12 mouse cellular contexts compared by ENCODE assay signal in the genomic region with DNA sequence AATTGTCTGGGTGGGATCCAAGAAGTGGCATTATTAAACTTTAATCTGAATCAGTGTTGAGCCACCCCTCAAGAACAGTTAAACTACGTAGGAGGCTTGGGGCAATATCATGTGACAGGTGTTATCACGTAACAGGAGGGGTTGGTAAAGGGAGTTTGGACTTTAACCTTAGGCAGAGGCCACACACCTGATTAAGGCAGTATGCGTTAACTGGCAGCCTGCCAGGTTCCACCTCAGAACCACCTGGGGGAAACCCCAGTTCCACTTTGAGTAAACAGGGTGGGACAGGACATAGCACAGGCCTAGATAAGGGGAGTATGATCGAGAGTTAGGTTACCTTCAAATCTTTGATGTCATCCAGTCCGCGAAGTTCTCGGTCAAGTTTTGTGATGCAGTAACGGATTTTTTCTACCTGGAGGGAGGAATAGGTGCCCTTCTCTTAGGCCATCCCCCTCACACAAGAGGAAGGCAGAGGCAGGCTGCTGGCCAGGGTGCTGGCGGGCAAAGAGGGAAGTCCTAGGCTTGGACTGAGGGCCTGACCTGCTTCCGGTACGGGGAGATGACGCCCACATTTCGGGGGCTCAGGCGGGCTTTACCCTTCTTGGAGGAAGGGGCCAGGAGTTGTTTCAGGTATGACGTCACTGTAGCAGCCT. TPM values are rescaled to one million over a fixed set of nuclear protein-coding genes. Genes with fewer than 3 reads are reported as not detected.
DNase-seq lines count a peak whose midpoint lies in the region; ATAC-seq and TF ChIP-seq lines count a peak whose summit lies in the region.
"Had no signal": no experiment of that assay in that cellular context is flagged by ENCODE, and none has a peak within 500 bp of the region (broad histone marks: within the 10 kb centered on the region; RNA-seq: fewer than 3 reads in every experiment).

No protein-coding gene starts in this region.

- TF ChIP-seq EP300 in lung, postnatal 0 days (IDR thresholded peaks at IDR 0.05) = no peak

- 83% methylated on average over 15 of the region's 15 CpGs for WGBS in embryonic facial prominence, embryonic 12.5 days
- 89% methylated on average over 15 of the region's 15 CpGs for WGBS in embryonic facial prominence, embryonic 10.5 days
- WGBS in lung, postnatal 0 days = 64% methylated on average over 15 of the region's 15 CpGs

- 0 out of 2 replicates have a peak overlapping the region, but pooled peaks have one; percentile 2 for H3K27ac ChIP-seq in embryonic facial prominence, embryonic 12.5 days
- H3K27ac ChIP-seq in embryonic facial prominence, embryonic 10.5 days (replicated peaks) = no peak overlapping the region
- peak overlapping the region; percentile 6; the same call in 1 of the 2 replicates for H3K27ac ChIP-seq in lung, postnatal 0 days (ENCODE audit: low read length)
- H3K27ac ChIP-seq: layer of hippocampus, adult 2 months had no signal

- no peak for TF ChIP-seq CTCF in lung, postnatal 0 days (IDR thresholded peaks at IDR 0.05)

- H3K36me3 ChIP-seq in embryonic facial prominence, embryonic 12.5 days = peaks cover 76% of the 10 kb centered on the region
- H3K36me3 ChIP-seq in embryonic facial prominence, embryonic 10.5 days (replicated peaks) = peaks cover 92% of the 10 kb centered on the region
- H3K36me3 ChIP-seq in lung, postnatal 0 days (ENCODE audit: insufficient read depth, low read length) = peaks cover 27% of the 10 kb centered on the region; the same call in 1 of the 2 replicates

- H3K27me3 ChIP-seq in embryonic facial prominence, embryonic 12.5 days = no peaks in the 10 kb centered on the region
- no peaks in the 10 kb centered on the region for H3K27me3 ChIP-seq in embryonic facial prominence, embryonic 10.5 days (replicated peaks; ENCODE audit: low read depth, poor library complexity, severe bottlenecking)
- H3K27me3 ChIP-seq in lung, postnatal 0 days (replicated peaks; ENCODE audit: insufficient read depth, low read length) = no peaks in the 10 kb centered on the region

- no peak overlapping the region for H3K4me3 ChIP-seq in embryonic facial prominence, embryonic 12.5 days
- no peak overlapping the region for H3K4me3 ChIP-seq in embryonic facial prominence, embryonic 10.5 days
- no peak overlapping the region for H3K4me3 ChIP-seq in lung, postnatal 0 days (ENCODE audit: low read depth, low read length)
- H3K4me3 ChIP-seq: erythroblast, embryonic 14.5 days; layer of hippocampus, adult 2 months had no signal

- intact Hi-C loops in left cerebral cortex, postnatal 14 days (cut with DNase I) = no loop called here

- no peak for DNase-seq in embryonic facial prominence, embryonic 10.5 days (ENCODE audit: low spot score)
- DNase-seq in T-cell, adult 2 months (ENCODE audit: low spot score) = peak; percentile 58
- DNase-seq in kidney, postnatal 14 days = peak; percentile 74
- peak; percentile 43 for DNase-seq in lung, postnatal 0 days (ENCODE audit: low spot score)
- DNase-seq in left cerebral cortex, postnatal 14 days (ENCODE audit: low spot score in 2 of 2) = no peak
- DNase-seq in embryo, embryonic 10.5 days (ENCODE audit: low spot score) = no peak

- H3K4me2 ChIP-seq in embryonic facial prominence, embryonic 12.5 days (replicated peaks) = no peak overlapping the region
- H3K4me2 ChIP-seq in lung, postnatal 0 days (replicated peaks; ENCODE audit: low read depth, low read length) = no peak overlapping the region

- H3K9me3 ChIP-seq in embryonic facial prominence, embryonic 12.5 days = no peaks in the 10 kb centered on the region
- no peaks in the 10 kb centered on the region for H3K9me3 ChIP-seq in embryonic facial prominence, embryonic 10.5 days
- H3K9me3 ChIP-seq in lung, postnatal 0 days (ENCODE audit: low read length) = no peaks in the 10 kb centered on the region

- H3K4me1 ChIP-seq in embryonic facial prominence, embryonic 12.5 days = peaks cover 44% of the 10 kb centered on the region
- peaks cover 47% of the 10 kb centered on the region for H3K4me1 ChIP-seq in embryonic facial prominence, embryonic 10.5 days
- H3K4me1 ChIP-seq in lung, postnatal 0 days (ENCODE audit: insufficient read depth, low read depth, low read length) = peaks cover 14% of the 10 kb centered on the region

- H3K9ac ChIP-seq in embryonic facial prominence, embryonic 12.5 days = no peak overlapping the region
- H3K9ac ChIP-seq in lung, postnatal 0 days (replicated peaks; ENCODE audit: low read depth) = no peak overlapping the region

- no peak for ATAC-seq in embryonic facial prominence, embryonic 12.5 days (ENCODE audit: insufficient number of reproducible peaks, insufficient read depth, low FRiP score, low TSS enrichment)
- ATAC-seq in lung, postnatal 0 days = no peak; the same call in 1 of the 2 replicates
- ATAC-seq in megakaryocyte progenitor cell, adult 5-6 weeks (replicated peaks; ENCODE audit: poor library complexity) = no peak

RNA-seq across cellular contexts. Expression of gene Rhoc, which starts 8.4 kb away (rescaled TPM):
- 156 and 157 TPM in 2 replicates for polyA plus RNA-seq in embryonic facial prominence, embryonic 12.5 days (2016; fragmentation: Nextera tagmentation; extraction: Ambion mirVana)
- 120 and 121 TPM in 2 replicates for polyA plus RNA-seq in embryonic facial prominence, embryonic 10.5 days (2016; fragmentation: Nextera tagmentation; extraction: Ambion mirVana)
- 242 and 258 TPM in 2 replicates for polyA plus RNA-seq in lung, postnatal 0 days (2015; fragmentation: Nextera tagmentation; extraction: Ambion mirVana)
- total RNA-seq in left cerebral cortex, postnatal 14 days (2021) = 10 to 100 TPM; 35.2 to 36.6 TPM
- 0.37 TPM in 1 of 2 replicates, not detected in the other for total RNA-seq in megakaryocyte progenitor cell, adult 5-6 weeks (2015)
- total RNA-seq in megakaryocyte progenitor cell, adult 5-6 weeks (2017) = not detected in 2 replicates

RNA-seq across cellular contexts. Expression of gene Fam19a3, which starts 14.9 kb away (rescaled TPM):
- 0.08 and 0.18 TPM in 2 replicates for polyA plus RNA-seq in embryonic facial prominence, embryonic 12.5 days (2016; fragmentation: Nextera tagmentation; extraction: Ambion mirVana)
- polyA plus RNA-seq in embryonic facial prominence, embryonic 10.5 days (2016; fragmentation: Nextera tagmentation; extraction: Ambion mirVana) = 0.04 and 0.10 TPM in 2 replicates
- 0.02 TPM in 2 replicates for polyA plus RNA-seq in lung, postnatal 0 days (2015; fragmentation: Nextera tagmentation; extraction: Ambion mirVana)
- total RNA-seq in left cerebral cortex, postnatal 14 days (2021) = not detected
- not detected in 2 replicates for total RNA-seq in megakaryocyte progenitor cell, adult 5-6 weeks (2015)
- not detected in 2 replicates for total RNA-seq in megakaryocyte progenitor cell, adult 5-6 weeks (2017)
- total RNA-seq: layer of hippocampus, adult 2 months; megakaryocyte, adult 5-6 weeks; neutrophil, adult 5-6 weeks had no signal
- polyA plus RNA-seq: erythroblast, embryonic 14.5 days had no signal

RNA-seq across cellular contexts. Expression of gene Ppm1j, which starts 15.7 kb away (rescaled TPM):
- polyA plus RNA-seq in embryonic facial prominence, embryonic 12.5 days (2016; fragmentation: Nextera tagmentation; extraction: Ambion mirVana) = 3.5 and 3.9 TPM in 2 replicates
- 1.3 and 2.3 TPM in 2 replicates for polyA plus RNA-seq in embryonic facial prominence, embryonic 10.5 days (2016; fragmentation: Nextera tagmentation; extraction: Ambion mirVana)
- 3.7 and 4.4 TPM in 2 replicates for polyA plus RNA-seq in lung, postnatal 0 days (2015; fragmentation: Nextera tagmentation; extraction: Ambion mirVana)
- under 1 TPM; 0.59 to 0.76 TPM for total RNA-seq in left cerebral cortex, postnatal 14 days (2021)
- total RNA-seq in megakaryocyte progenitor cell, adult 5-6 weeks (2015) = not detected in 2 replicates
- total RNA-seq in megakaryocyte progenitor cell, adult 5-6 weeks (2017) = not detected in 2 replicates
- total RNA-seq: neutrophil, adult 5-6 weeks had no signal
- polyA plus RNA-seq: erythroblast, embryonic 14.5 days had no signal

RNA-seq across cellular contexts. Expression of gene Mov10, which starts 21.8 kb away (rescaled TPM):
- polyA plus RNA-seq in embryonic facial prominence, embryonic 12.5 days (2016; fragmentation: Nextera tagmentation; extraction: Ambion mirVana) = 70.8 and 73.8 TPM in 2 replicates
- 38.0 and 46.4 TPM in 2 replicates for polyA plus RNA-seq in embryonic facial prominence, embryonic 10.5 days (2016; fragmentation: Nextera tagmentation; extraction: Ambion mirVana)
- polyA plus RNA-seq in lung, postnatal 0 days (2015; fragmentation: Nextera tagmentation; extraction: Ambion mirVana) = 22.2 and 28.8 TPM in 2 replicates
- 10 to 100 TPM in 1 of 2 experiments, 1 to 10 TPM in 1; 8.9 to 12.1 TPM for total RNA-seq in left cerebral cortex, postnatal 14 days (2021)
- 5.8 and 8.9 TPM in 2 replicates for total RNA-seq in megakaryocyte progenitor cell, adult 5-6 weeks (2015)
- 2.0 and 4.4 TPM in 2 replicates for total RNA-seq in megakaryocyte progenitor cell, adult 5-6 weeks (2017)

Comparison
In these comparisons a context has a peak if more than half of its experiments do, and no peak if none do; other contexts are left out.
1. DNase-seq: peak in T-cell, adult 2 months (single experiment), kidney, postnatal 14 days (single experiment) and lung, postnatal 0 days (single experiment); none in embryonic facial prominence, embryonic 10.5 days (single experiment), left cerebral cortex, postnatal 14 days (0 of 2) and embryo, embryonic 10.5 days (single experiment).